Mouse (Mus musculus): Measurements from ENCODE around the gene Katnal1. TPM values are rescaled to one million over a fixed set of nuclear protein-coding genes. Genes with fewer than 3 reads are reported as not detected.

The Katnal1 gene
- polyA plus RNA-seq, 1 experiment from 2014 or later, result 42.3 TPM

DNA sequence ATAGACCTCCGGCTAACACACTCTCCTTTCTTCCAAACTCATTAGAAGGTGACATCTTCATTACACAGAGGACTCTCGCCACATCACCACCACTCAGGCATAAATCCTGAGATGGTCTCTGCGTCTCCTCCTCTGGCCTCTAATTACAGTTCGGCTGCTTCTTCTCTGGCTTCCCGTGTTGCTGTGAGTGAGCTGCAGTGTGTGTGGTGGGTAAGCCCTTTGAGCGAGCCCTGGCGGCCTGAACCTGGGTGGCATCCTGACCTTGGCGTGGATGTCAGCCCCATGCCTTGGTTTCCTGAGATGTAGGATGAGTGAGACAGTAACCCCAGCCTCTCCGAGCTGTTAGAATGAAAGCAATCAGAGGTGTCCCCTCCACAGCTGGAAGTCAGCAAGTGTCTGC lies 19.5 kb upstream of the Katnal1 start:
- Histone ChIP-seq H3K9me3 (ENCODE audit: control insufficient read depth, low read length) (no peaks in the 10 kb centered on the region), H3K36me3 (ENCODE audit: control insufficient read depth, insufficient read depth, low read length) (no peaks in the 10 kb centered on the region), H3K4me3 (ENCODE audit: low read depth, low read length) (no peak overlapping the region), H3K27ac (ENCODE audit: low read depth, low read length) (no peak overlapping the region), H3K9ac (replicated peaks; ENCODE audit: low read depth, low read length) (no peak overlapping the region), H3K4me1 (ENCODE audit: control insufficient read depth, insufficient read depth, low read length) (no peaks in the 10 kb centered on the region), H3K27me3 (ENCODE audit: control insufficient read depth, insufficient read depth, low read length) (no peaks in the 10 kb centered on the region), H3K4me2 (ENCODE audit: low read depth, low read length) (no peak overlapping the region)
- no peak for ATAC-seq (ENCODE audit: low read depth)
- WGBS, result 74% methylated on average over 9 of the region's 9 CpGs

DNA sequence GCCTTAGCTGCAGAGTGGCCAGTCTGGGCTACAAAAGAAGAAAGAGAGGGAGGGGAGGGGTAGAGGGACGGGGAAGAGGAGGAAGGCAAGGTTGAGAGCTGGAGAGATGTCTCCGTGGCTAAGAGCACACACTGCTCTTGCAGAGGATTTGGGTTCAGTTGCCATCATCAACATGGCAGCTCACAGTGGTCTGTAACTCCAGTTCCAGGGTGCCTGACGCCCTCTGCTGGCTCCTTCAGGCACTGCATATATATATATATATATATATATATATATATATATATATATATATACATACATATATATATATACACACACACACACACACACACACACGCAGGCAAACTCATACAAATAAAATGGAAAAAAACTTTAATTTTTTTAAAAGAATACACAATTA lies 18.3 kb upstream of the Katnal1 start:
- H3K27ac ChIP-seq (ENCODE audit: low read depth, low read length), result no peak overlapping the region
- no peaks in the 10 kb centered on the region for H3K27me3 ChIP-seq (ENCODE audit: control insufficient read depth, insufficient read depth, low read length)
- no peak overlapping the region for H3K4me2 ChIP-seq (ENCODE audit: low read depth, low read length)
- H3K9me3 ChIP-seq (ENCODE audit: control insufficient read depth, low read length), result no peaks in the 10 kb centered on the region
- H3K4me1 ChIP-seq (ENCODE audit: control insufficient read depth, insufficient read depth, low read length), result no peaks in the 10 kb centered on the region
- no peaks in the 10 kb centered on the region for H3K36me3 ChIP-seq (ENCODE audit: control insufficient read depth, insufficient read depth, low read length)
- no peak overlapping the region for H3K4me3 ChIP-seq (ENCODE audit: low read depth, low read length)
- 68% methylated on average over 4 of the region's 4 CpGs for WGBS
- H3K9ac ChIP-seq (replicated peaks; ENCODE audit: low read depth, low read length), result no peak overlapping the region
- no peak for ATAC-seq (ENCODE audit: low read depth)

DNA sequence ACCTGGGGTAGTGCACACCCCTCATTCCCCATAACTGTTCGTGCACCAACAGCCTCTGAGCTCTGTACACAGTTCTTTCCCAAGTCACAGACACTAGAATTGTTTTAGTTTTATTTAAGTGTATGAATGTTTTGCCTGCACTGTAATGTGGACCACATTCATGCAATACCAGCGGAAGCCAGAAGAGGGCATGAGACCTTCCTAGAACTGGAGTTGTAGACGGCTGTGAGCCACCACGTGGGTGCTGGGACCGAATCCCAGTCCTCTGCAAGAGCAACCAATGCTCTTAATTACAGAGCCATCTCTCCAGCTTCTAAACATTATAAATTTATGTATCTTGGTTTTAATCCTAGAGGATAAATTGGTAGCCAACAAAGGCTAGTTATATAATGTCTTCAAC lies 17.7 kb upstream of the Katnal1 start:
- Histone ChIP-seq H3K27me3 (ENCODE audit: control insufficient read depth, insufficient read depth, low read length) (no peaks in the 10 kb centered on the region), H3K27ac (ENCODE audit: low read depth, low read length) (no peak overlapping the region), H3K36me3 (ENCODE audit: control insufficient read depth, insufficient read depth, low read length) (no peaks in the 10 kb centered on the region), H3K9me3 (ENCODE audit: control insufficient read depth, low read length) (no peaks in the 10 kb centered on the region), H3K4me1 (ENCODE audit: control insufficient read depth, insufficient read depth, low read length) (no peaks in the 10 kb centered on the region), H3K9ac (replicated peaks; ENCODE audit: low read depth, low read length) (no peak overlapping the region), H3K4me2 (ENCODE audit: low read depth, low read length) (no peak overlapping the region), H3K4me3 (ENCODE audit: low read depth, low read length) (no peak overlapping the region)
- ATAC-seq (ENCODE audit: low read depth), result no peak
- WGBS, result 78% methylated on average over 5 of the region's 5 CpGs

DNA sequence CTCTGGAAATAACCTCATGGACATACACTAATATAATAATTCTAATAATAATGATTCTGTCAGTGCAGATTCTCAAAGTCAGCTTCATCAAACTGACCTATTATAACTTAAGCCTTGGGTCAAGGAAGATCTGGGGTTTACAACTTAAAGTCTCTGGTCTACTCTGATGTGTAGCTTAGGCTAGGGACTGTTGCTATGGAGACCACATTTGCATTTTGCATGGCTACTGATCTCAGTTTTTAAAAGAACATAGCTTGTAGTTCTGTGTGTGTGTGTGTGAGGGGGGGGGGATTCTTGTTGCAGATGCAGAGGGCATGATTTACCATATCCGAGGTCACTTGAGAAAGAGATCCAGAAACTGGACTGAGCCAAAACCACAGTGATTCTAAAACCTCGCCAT lies 16.6 kb upstream of the Katnal1 start:
- 65% methylated on average over 2 of the region's 2 CpGs for WGBS
- ATAC-seq (ENCODE audit: low read depth), result no peak

DNA sequence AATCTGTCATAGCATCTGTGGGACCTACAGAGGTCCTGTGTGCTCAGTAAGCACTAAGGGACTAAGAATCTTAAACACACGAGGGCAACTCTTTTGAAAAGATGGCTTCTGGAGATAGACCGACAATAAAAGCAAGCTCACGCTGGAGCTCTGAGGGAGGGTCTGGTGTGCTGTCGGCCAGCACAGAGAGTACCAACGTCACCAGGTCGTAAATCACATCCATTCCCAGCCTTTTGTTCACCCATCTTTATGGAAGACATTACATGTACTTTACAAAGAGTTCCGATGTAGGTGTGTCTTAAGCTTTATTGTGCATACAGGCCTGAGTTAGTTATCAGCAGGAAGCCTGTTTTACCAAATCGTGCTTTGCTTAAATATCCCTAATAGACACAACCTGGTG lies 14.9 kb upstream of the Katnal1 start:
- Histone ChIP-seq H3K36me3 (ENCODE audit: control insufficient read depth, insufficient read depth, low read length) (no peaks in the 10 kb centered on the region), H3K9me3 (ENCODE audit: control insufficient read depth, low read length) (no peaks in the 10 kb centered on the region), H3K9ac (replicated peaks; ENCODE audit: low read depth, low read length) (no peak overlapping the region), H3K4me2 (ENCODE audit: low read depth, low read length) (no peak overlapping the region), H3K27ac (ENCODE audit: low read depth, low read length) (no peak overlapping the region), H3K4me1 (ENCODE audit: control insufficient read depth, insufficient read depth, low read length) (no peaks in the 10 kb centered on the region), H3K4me3 (ENCODE audit: low read depth, low read length) (no peak overlapping the region), H3K27me3 (ENCODE audit: control insufficient read depth, insufficient read depth, low read length) (no peaks in the 10 kb centered on the region)
- ATAC-seq (ENCODE audit: low read depth), result peak; percentile 36; the same call in 1 of the 2 replicates
- 15% methylated on average over 8 of the region's 8 CpGs for WGBS

More for the DNA sequence above, 16.6 kb upstream of the Katnal1 start:
- Histone ChIP-seq H3K4me2 (ENCODE audit: low read depth, low read length) (no peak overlapping the region), H3K4me3 (ENCODE audit: low read depth, low read length) (no peak overlapping the region), H3K9ac (replicated peaks; ENCODE audit: low read depth, low read length) (no peak overlapping the region), H3K4me1 (ENCODE audit: control insufficient read depth, insufficient read depth, low read length) (no peaks in the 10 kb centered on the region), H3K27ac (ENCODE audit: low read depth, low read length) (no peak overlapping the region), H3K9me3 (ENCODE audit: control insufficient read depth, low read length) (no peaks in the 10 kb centered on the region), H3K27me3 (ENCODE audit: control insufficient read depth, insufficient read depth, low read length) (no peaks in the 10 kb centered on the region), H3K36me3 (ENCODE audit: control insufficient read depth, insufficient read depth, low read length) (no peaks in the 10 kb centered on the region)

DNA sequence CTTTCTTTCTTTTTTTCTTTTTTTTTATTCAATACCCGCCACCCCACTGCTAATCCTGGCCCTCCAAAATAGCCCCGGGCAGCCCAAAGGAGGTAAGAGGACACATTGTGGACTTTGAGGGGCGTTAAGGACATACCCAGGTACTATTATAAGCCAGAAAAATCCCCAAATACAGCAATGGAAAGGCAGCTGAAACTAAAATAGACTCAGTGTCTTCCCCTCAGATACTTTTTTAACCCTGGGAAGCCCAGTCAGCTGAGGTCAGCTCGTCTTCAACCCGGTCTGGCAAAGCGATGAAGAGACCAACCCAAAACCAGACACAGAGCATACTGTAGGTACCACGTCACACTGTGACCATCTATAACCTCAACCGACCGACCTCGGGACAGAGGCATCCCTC lies 14.3 kb upstream of the Katnal1 start:
- Histone ChIP-seq H3K4me3 (ENCODE audit: low read depth, low read length) (no peak overlapping the region), H3K9ac (replicated peaks; ENCODE audit: low read depth, low read length) (no peak overlapping the region), H3K36me3 (ENCODE audit: control insufficient read depth, insufficient read depth, low read length) (no peaks in the 10 kb centered on the region), H3K27ac (ENCODE audit: low read depth, low read length) (peak overlapping the region; percentile 29; the same call in 1 of the 2 replicates), H3K4me2 (ENCODE audit: low read depth, low read length) (peak overlapping the region; percentile 14; the same call in 1 of the 2 replicates), H3K27me3 (ENCODE audit: control insufficient read depth, insufficient read depth, low read length) (no peaks in the 10 kb centered on the region), H3K4me1 (ENCODE audit: control insufficient read depth, insufficient read depth, low read length) (no peaks in the 10 kb centered on the region), H3K9me3 (ENCODE audit: control insufficient read depth, low read length) (no peaks in the 10 kb centered on the region)
- ATAC-seq (ENCODE audit: low read depth), result no peak
- 53% methylated on average over 10 of the region's 10 CpGs for WGBS

DNA sequence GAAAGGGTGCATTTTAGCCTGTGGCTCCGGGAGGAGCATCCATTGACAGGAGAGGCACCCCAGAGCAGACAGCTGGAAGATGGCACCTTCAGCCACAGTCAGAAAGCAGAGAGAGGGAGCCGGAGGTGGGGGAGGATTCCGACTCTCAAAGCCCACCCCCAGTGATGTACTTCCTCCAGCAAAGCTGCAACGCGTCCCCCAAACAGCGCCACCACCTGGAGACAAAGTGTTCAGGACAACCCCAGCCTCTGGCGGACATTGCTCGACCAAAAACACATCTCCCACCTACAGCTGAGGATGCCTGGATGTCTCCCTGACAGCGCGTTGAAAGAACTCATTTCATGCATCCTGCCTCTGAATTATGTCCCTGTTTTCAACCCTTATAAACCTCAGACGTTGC lies 13.8 kb upstream of the Katnal1 start:
- 43% methylated on average over 11 of the region's 11 CpGs for WGBS
- H3K4me2 ChIP-seq (ENCODE audit: low read depth, low read length), result no peak overlapping the region
- peak; percentile 29; the same call in 1 of the 2 replicates for ATAC-seq (ENCODE audit: low read depth)

DNA sequence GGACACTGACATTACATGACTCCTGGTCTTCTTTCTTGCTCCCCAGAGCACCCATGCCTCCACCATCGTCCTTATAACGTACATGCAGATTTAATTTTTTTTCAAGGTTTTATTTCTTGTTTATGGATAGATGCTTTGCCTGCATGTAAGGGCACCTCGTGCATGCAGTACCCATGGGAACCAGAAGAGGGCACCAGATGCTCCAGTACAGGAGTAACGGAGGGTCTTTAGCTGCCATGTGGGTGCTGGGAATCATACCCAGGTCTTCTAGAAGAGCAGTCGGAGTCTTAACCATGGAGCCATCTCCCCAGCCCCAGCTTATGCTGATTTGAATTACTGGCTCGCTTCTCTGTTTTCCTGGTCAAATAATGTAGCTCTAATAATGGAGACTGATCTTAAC lies 13.2 kb upstream of the Katnal1 start:
- WGBS, result 96% methylated on average over 6 of the region's 6 CpGs
- H3K9ac ChIP-seq (replicated peaks; ENCODE audit: low read depth, low read length), result no peak overlapping the region
- ATAC-seq (ENCODE audit: low read depth), result no peak
- H3K4me1 ChIP-seq (ENCODE audit: control insufficient read depth, insufficient read depth, low read length), result no peaks in the 10 kb centered on the region
- H3K4me2 ChIP-seq (ENCODE audit: low read depth, low read length), result no peak overlapping the region
- no peaks in the 10 kb centered on the region for H3K27me3 ChIP-seq (ENCODE audit: control insufficient read depth, insufficient read depth, low read length)
- no peak overlapping the region for H3K27ac ChIP-seq (ENCODE audit: low read depth, low read length)
- H3K4me3 ChIP-seq (ENCODE audit: low read depth, low read length), result no peak overlapping the region
- H3K36me3 ChIP-seq (ENCODE audit: control insufficient read depth, insufficient read depth, low read length), result no peaks in the 10 kb centered on the region
- no peaks in the 10 kb centered on the region for H3K9me3 ChIP-seq (ENCODE audit: control insufficient read depth, low read length)

More for the DNA sequence above, 13.8 kb upstream of the Katnal1 start:
- H3K27me3 ChIP-seq (ENCODE audit: control insufficient read depth, insufficient read depth, low read length), result no peaks in the 10 kb centered on the region
- H3K36me3 ChIP-seq (ENCODE audit: control insufficient read depth, insufficient read depth, low read length), result no peaks in the 10 kb centered on the region
- H3K4me3 ChIP-seq (ENCODE audit: low read depth, low read length), result no peak overlapping the region
- no peak overlapping the region for H3K9ac ChIP-seq (replicated peaks; ENCODE audit: low read depth, low read length)
- no peak overlapping the region; the same call in 1 of the 2 replicates for H3K27ac ChIP-seq (ENCODE audit: low read depth, low read length)
- H3K9me3 ChIP-seq (ENCODE audit: control insufficient read depth, low read length), result no peaks in the 10 kb centered on the region
- H3K4me1 ChIP-seq (ENCODE audit: control insufficient read depth, insufficient read depth, low read length), result no peaks in the 10 kb centered on the region

DNA sequence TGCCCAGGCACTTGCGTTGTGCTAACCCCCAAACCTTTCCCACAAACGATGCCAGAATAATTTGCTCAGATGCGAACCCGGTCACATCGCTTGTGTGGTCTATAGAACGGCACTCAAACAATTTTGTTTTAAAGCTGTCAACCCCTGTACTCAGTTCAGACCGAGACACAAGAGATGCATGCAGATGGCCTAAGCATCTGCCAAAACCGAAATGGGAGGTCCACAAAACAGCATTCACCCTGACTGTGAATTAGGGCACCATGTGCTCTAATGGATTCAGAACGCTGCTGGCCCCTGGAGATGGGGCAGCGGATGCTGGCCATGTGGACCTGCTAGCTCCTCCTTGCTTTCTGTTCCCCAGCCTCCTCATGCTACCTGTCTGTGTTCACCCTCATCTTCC lies 12.7 kb upstream of the Katnal1 start:
- no peak for ATAC-seq (ENCODE audit: low read depth)
- H3K9me3 ChIP-seq (ENCODE audit: control insufficient read depth, low read length), result no peaks in the 10 kb centered on the region
- H3K36me3 ChIP-seq (ENCODE audit: control insufficient read depth, insufficient read depth, low read length), result no peaks in the 10 kb centered on the region
- no peak overlapping the region for H3K4me2 ChIP-seq (ENCODE audit: low read depth, low read length)
- no peak overlapping the region for H3K27ac ChIP-seq (ENCODE audit: low read depth, low read length)
- no peaks in the 10 kb centered on the region for H3K27me3 ChIP-seq (ENCODE audit: control insufficient read depth, insufficient read depth, low read length)
- H3K4me3 ChIP-seq (ENCODE audit: low read depth, low read length), result no peak overlapping the region
- no peaks in the 10 kb centered on the region for H3K4me1 ChIP-seq (ENCODE audit: control insufficient read depth, insufficient read depth, low read length)
- WGBS, result 60% methylated on average over 10 of the region's 10 CpGs
- H3K9ac ChIP-seq (replicated peaks; ENCODE audit: low read depth, low read length), result no peak overlapping the region

Measured in neural tube, embryonic 14.5 days (tissue).